8 mouse cellular contexts compared by ENCODE assay signal in genomic region chr6:121017436-121018031, GRCm38 (mm10).
DNase-seq lines count a peak whose midpoint lies in the region; ATAC-seq and TF ChIP-seq lines count a peak whose summit lies in the region.
"Had no signal": no experiment of that assay in that cellular context is flagged by ENCODE, and none has a peak within 500 bp of the region (broad histone marks: within the 10 kb centered on the region; RNA-seq: fewer than 3 reads in every experiment).

No protein-coding gene starts in this region.

- H3K36me3 ChIP-seq in hindbrain, embryonic 10.5 days: peaks cover 69% of the 10 kb centered on the region

- H3K27ac ChIP-seq in hindbrain, embryonic 10.5 days: no peak overlapping the region
- H3K27ac ChIP-seq: limb, embryonic 15.5 days had no signal

- H3K4me3 ChIP-seq in hindbrain, embryonic 10.5 days: no peak overlapping the region
- H3K4me3 ChIP-seq: limb, embryonic 15.5 days had no signal

- no peaks in the 10 kb centered on the region for H3K27me3 ChIP-seq in Patski
- no peaks in the 10 kb centered on the region for H3K27me3 ChIP-seq in hindbrain, embryonic 10.5 days (ENCODE audit: insufficient read depth, poor library complexity, severe bottlenecking)
- H3K27me3 ChIP-seq: limb, embryonic 15.5 days had no signal

- peaks cover 8% of the 10 kb centered on the region for H3K4me1 ChIP-seq in hindbrain, embryonic 10.5 days (replicated peaks)

- WGBS in hindbrain, embryonic 10.5 days: 76% methylated on average over 12 of the region's 12 CpGs

- in situ Hi-C loops in Patski (cut with MboI; ENCODE audit: low pct_unique_long_range_greater_than_20kb): loop anchor here (25.0 kb wide), 1 partner anchor 95 kb away; no protein-coding TSS in a partner anchor

- TF ChIP-seq CTCF in Patski (IDR thresholded peaks at IDR 0.05): no peak

- peak; percentile 92 for ATAC-seq in Patski

- no peaks in the 10 kb centered on the region for H3K9me3 ChIP-seq in hindbrain, embryonic 10.5 days
- H3K9me3 ChIP-seq: limb, embryonic 15.5 days had no signal

- peak; percentile 77 for DNase-seq in CD4-positive helper T cell, adult 2 months (ENCODE audit: low read depth, low spot score)
- no peak for DNase-seq in Patski (ENCODE audit: low read depth, low spot score)
- peak; percentile 63 to 75 for DNase-seq in gastrocnemius, adult 8-10 months (ENCODE audit: low spot score in 2 of 2)
- peak; percentile 73 to 78 for DNase-seq in kidney, postnatal 36 days
- DNase-seq in urinary bladder, postnatal 25 days (ENCODE audit: low spot score): peak; percentile 36
- no peak for DNase-seq in hindbrain, embryonic 10.5 days (ENCODE audit: low spot score)
- no peak for DNase-seq in Muller cell, postnatal 12 days (ENCODE audit: inconsistent ontology term)

- CTCF ChIA-PET in Patski (lab: Charles Lee): interaction anchor here (1.0 to 1.1 kb wide), 2 partner anchors 113 to 163 kb away, joined by 3 read pairs; no protein-coding TSS in a partner anchor

- POLR2A ChIA-PET in Patski (lab: Charles Lee): interaction anchor here (0.7 kb wide), 1 partner anchor 26 kb away, joined by 3 read pairs; no protein-coding TSS in a partner anchor

Comparison
In these comparisons a context has a peak if more than half of its experiments do, and no peak if none do; other contexts are left out.
1. DNase-seq: peak in CD4-positive helper T cell, adult 2 months (single experiment), gastrocnemius, adult 8-10 months (2 of 2), kidney, postnatal 36 days (2 of 2) and urinary bladder, postnatal 25 days (single experiment); none in Patski (single experiment), hindbrain, embryonic 10.5 days (single experiment) and Muller cell, postnatal 12 days (single experiment).